Mouse (Mus musculus) liver, postnatal 0 days (tissue): ENCODE measurements at regions not wholly inside any gene's neighbourhood (a gene's known extent, or its start where the extent isn't known, plus 50 kb on each side); places are given as distances from the start of the nearest gene placed in this dataset.

ENCODE experiments used
- CTCF ChIP-seq: sonication (generic); IDR thresholded peaks from 2 replicates; pipeline ENCODE4 v1.5.1; 2016; ENCODE audit warnings: antibody characterized with exemption, low read depth
- EP300 ChIP-seq: IDR thresholded peaks from 2 replicates; pipeline ENCODE4 v1.6.1; 2016; ENCODE audit warnings: antibody characterized with exemption, low read depth, mild to moderate bottlenecking

- TF ChIP-seq CTCF (no peak), EP300 (no peak)
These were observed 101.8 kb downstream of the 4930474N05Rik start for GRCm38 (mm10) chr14:36196517-36196916.
